Mouse (Mus musculus) CH12.LX (cell line): ENCODE results near the gene Dpm2. TPM values are rescaled to one million over a fixed set of nuclear protein-coding genes. Genes with fewer than 3 reads are reported as not detected.

Experiments used
- DNase-seq: peaks from one replicate; pipeline ENCODE4 v3.0.0-alpha.2; 2013; ENCODE audit errors: extremely low read depth
- H3K27ac ChIP-seq: 2 replicates; pipeline ENCODE4 v1.5.1; 2012; ENCODE audit warnings: low read depth, mild to moderate bottlenecking, control low read depth, moderate library complexity; ENCODE audit not compliant: insufficient read depth
- H3K27me3 ChIP-seq: replicated peaks from 2 replicates; pipeline ENCODE3; 2012; ENCODE audit warnings: inconsistent platforms
- H3K36me3 ChIP-seq, 2 experiments: replicated peaks in 1 of 2; 2 replicates each; pipeline versions ENCODE3 to v1.6.1; 2012; ENCODE audit warnings: inconsistent platforms in 1 of 2, low read length in 1 of 2, mild to moderate bottlenecking in 1 of 2, mixed read lengths in 1 of 2, moderate library complexity in 1 of 2; ENCODE audit not compliant: control insufficient read depth in 1 of 2, insufficient read depth in 1 of 2
- H3K4me1 ChIP-seq, 2 experiments: 2 replicates each; pipeline ENCODE4 v1.6.1; 2012; ENCODE audit warnings: inconsistent platforms in 1 of 2, moderate library complexity in 1 of 2; ENCODE audit not compliant: insufficient read depth in 2 of 2, control insufficient read depth in 1 of 2
- H3K4me2 ChIP-seq: 2 replicates; pipeline ENCODE4 v1.6.1; 2012; ENCODE audit warnings: low read depth, mild to moderate bottlenecking, control low read depth; ENCODE audit not compliant: poor library complexity, insufficient read depth, severe bottlenecking
- H3K4me3 ChIP-seq, 3 experiments: fragments of 150-350 bp in 1 of 3; sonication (generic) in 1 of 3; replicated peaks in 1 of 3; 2 replicates each; pipeline versions ENCODE3 to v1.5.1; 2011 to 2012; ENCODE audit warnings: low read depth in 2 of 3, low read length in 2 of 3, mild to moderate bottlenecking in 2 of 3, moderate library complexity in 2 of 3, control low read depth in 1 of 3, improper control_type of control experiment in 1 of 3, inconsistent platforms in 1 of 3, mixed read lengths in 1 of 3; ENCODE audit not compliant: poor library complexity in 1 of 3
- H3K79me2 ChIP-seq: replicated peaks from 2 replicates; pipeline ENCODE4 v1.6.1; 2012; ENCODE audit warnings: mild to moderate bottlenecking, moderate library complexity; ENCODE audit not compliant: control insufficient read depth, poor library complexity, insufficient read depth, severe bottlenecking; ENCODE audit errors: extremely low read depth
- H3K9ac ChIP-seq: 2 replicates; pipeline ENCODE4 v1.6.1; 2012; ENCODE audit warnings: low read depth, mild to moderate bottlenecking, control low read depth, moderate library complexity; ENCODE audit not compliant: insufficient read depth
- H3K9me3 ChIP-seq: replicated peaks from 2 replicates; pipeline ENCODE3; 2012; ENCODE audit warnings: low read length, inconsistent platforms, mixed read lengths
- BHLHE40 ChIP-seq: IDR thresholded peaks from 2 replicates; pipeline ENCODE4 v1.6.1; 2011; ENCODE audit warnings: mild to moderate bottlenecking, low read depth, low read length, improper control_type of control experiment
- CHD1 ChIP-seq: IDR thresholded peaks from 2 replicates; pipeline ENCODE4 v1.6.1; 2012; ENCODE audit warnings: low read depth, low read length, improper control_type of control experiment, inconsistent platforms
- CHD2 ChIP-seq: IDR thresholded peaks from 2 replicates; pipeline ENCODE4 v1.6.1; 2011; ENCODE audit warnings: low read length, improper control_type of control experiment
- CTCF ChIP-seq, 2 experiments: IDR thresholded peaks in 1 of 2; conservative IDR thresholded peaks in 1 of 2; 2 replicates each; pipeline ENCODE4 v1.5.1; 2011 to 2012; ENCODE audit warnings: low read depth in 2 of 2, low read length in 2 of 2, improper control_type of control experiment in 1 of 2, inconsistent platforms in 1 of 2, mild to moderate bottlenecking in 1 of 2, moderate library complexity in 1 of 2
- E2F4 ChIP-seq: IDR thresholded peaks from 2 replicates; pipeline ENCODE4 v1.6.1; 2011; ENCODE audit warnings: low read depth, low read length, improper control_type of control experiment; ENCODE audit not compliant: insufficient replicate concordance
- JUN ChIP-seq: IDR thresholded peaks from 2 replicates; pipeline ENCODE4 v1.6.1; 2011; ENCODE audit warnings: low read depth, mild to moderate bottlenecking, low read length, improper control_type of control experiment, moderate library complexity; ENCODE audit not compliant: insufficient read depth
- JUND ChIP-seq: conservative IDR thresholded peaks from 2 replicates; pipeline ENCODE4 v1.6.1; 2011; ENCODE audit warnings: low read depth, low read length, improper control_type of control experiment
- KAT2A ChIP-seq: IDR thresholded peaks from 2 replicates; pipeline ENCODE4 v1.6.1; 2012; ENCODE audit warnings: low read length, improper control_type of control experiment, inconsistent platforms; ENCODE audit not compliant: insufficient replicate concordance
- MAFK ChIP-seq: IDR thresholded peaks from 2 replicates; pipeline ENCODE4 v1.6.1; 2011; ENCODE audit warnings: low read length, improper control_type of control experiment; ENCODE audit not compliant: insufficient replicate concordance
- MAX ChIP-seq: IDR thresholded peaks from 2 replicates; pipeline ENCODE4 v1.6.1; 2011; ENCODE audit warnings: low read length, improper control_type of control experiment
- MEF2A ChIP-seq: IDR thresholded peaks from 2 replicates; pipeline ENCODE4 v1.6.1; 2014; ENCODE audit warnings: low read depth, mild to moderate bottlenecking, inconsistent platforms, low read length, improper control_type of control experiment, borderline replicate concordance
- MXI1 ChIP-seq: IDR thresholded peaks from 2 replicates; pipeline ENCODE4 v1.6.1; 2011; ENCODE audit warnings: mild to moderate bottlenecking, low read depth, low read length, improper control_type of control experiment
- MYC ChIP-seq: IDR thresholded peaks from 2 replicates; pipeline ENCODE4 v1.6.1; 2011; ENCODE audit warnings: low read depth, mild to moderate bottlenecking, improper control_type of control experiment, low read length
- NRF1 ChIP-seq: IDR thresholded peaks from 2 replicates; pipeline ENCODE4 v1.6.1; 2014; ENCODE audit warnings: low read depth, mild to moderate bottlenecking, inconsistent platforms, low read length, improper control_type of control experiment, moderate library complexity
- PAX5 ChIP-seq: IDR thresholded peaks from 2 replicates; pipeline ENCODE4 v1.6.1; 2012; ENCODE audit warnings: low read length, inconsistent platforms, mixed read lengths
- POLR2A ChIP-seq: IDR thresholded peaks from 2 replicates; pipeline ENCODE4 v1.6.1; 2011; ENCODE audit warnings: low read depth, mild to moderate bottlenecking, improper control_type of control experiment, low read length
- POLR2AphosphoS2 ChIP-seq: IDR thresholded peaks from 2 replicates; pipeline ENCODE4 v1.6.1; 2011; ENCODE audit warnings: low read depth, low read length, improper control_type of control experiment
- RAD21 ChIP-seq: IDR thresholded peaks from 2 replicates; pipeline ENCODE4 v1.6.1; 2011; ENCODE audit warnings: low read depth, mild to moderate bottlenecking, low read length, improper control_type of control experiment, moderate library complexity
- SMC3 ChIP-seq: IDR thresholded peaks from 2 replicates; pipeline ENCODE4 v1.6.1; 2011; ENCODE audit warnings: low read depth, low read length, improper control_type of control experiment
- TBP ChIP-seq: conservative IDR thresholded peaks from 2 replicates; pipeline ENCODE4 v1.6.1; 2011; ENCODE audit warnings: low read depth, low read length, improper control_type of control experiment
- TCF12 ChIP-seq: IDR thresholded peaks from 2 replicates; pipeline ENCODE4 v1.6.1; 2014; ENCODE audit warnings: low read depth, mild to moderate bottlenecking, inconsistent platforms, low read length, improper control_type of control experiment
- UBTF ChIP-seq: IDR thresholded peaks from 2 replicates; pipeline ENCODE4 v1.6.1; 2012; ENCODE audit warnings: low read depth, mild to moderate bottlenecking, inconsistent platforms, low read length, improper control_type of control experiment, moderate library complexity
- USF1 ChIP-seq: IDR thresholded peaks from 2 replicates; pipeline ENCODE4 v1.6.1; 2014; ENCODE audit warnings: low read depth, mild to moderate bottlenecking, inconsistent platforms, low read length, improper control_type of control experiment
- USF2 ChIP-seq: conservative IDR thresholded peaks from 2 replicates; pipeline ENCODE4 v1.6.1; 2011; ENCODE audit warnings: low read depth, low read length, improper control_type of control experiment
- ZC3H11A ChIP-seq: IDR thresholded peaks from 2 replicates; pipeline ENCODE4 v1.6.1; 2012; ENCODE audit warnings: low read depth, mild to moderate bottlenecking, inconsistent platforms, low read length, improper control_type of control experiment
- ZKSCAN1 ChIP-seq: IDR thresholded peaks from 2 replicates; pipeline ENCODE4 v1.6.1; 2012; ENCODE audit warnings: low read depth, inconsistent platforms, low read length, improper control_type of control experiment, borderline replicate concordance
- ZMIZ1 ChIP-seq: IDR thresholded peaks from 2 replicates; pipeline ENCODE4 v1.6.1; 2012; ENCODE audit warnings: low read depth, mild to moderate bottlenecking, inconsistent platforms, low read length, improper control_type of control experiment
- ZNF384 ChIP-seq: IDR thresholded peaks from 2 replicates; pipeline ENCODE4 v1.6.1; 2012; ENCODE audit warnings: low read depth, low read length, improper control_type of control experiment, inconsistent platforms
- dilution Hi-C: fragments of 300-500 bp; cut with MboI; formaldehyde crosslinking; loops from 2 replicates; pipeline ENCODE4 v1.14.3; 2020; ENCODE audit warnings: low sequenced_read_pairs; ENCODE audit not compliant: extremely low pct_unique_long_range_greater_than_20kb, extremely low pct_ligation_motif_present
- in situ Hi-C: fragments of 300-500 bp; cut with MboI; formaldehyde crosslinking; loops from 3 replicates; pipeline ENCODE4 v1.14.3; 2019; ENCODE audit warnings: low sequenced_read_pairs, low pct_ligation_motif_present, low pct_unique_long_range_greater_than_20kb, mixed read lengths
- polyA plus RNA-seq: library from polyadenylated mRNA; unstranded; fragments of >175 nt; gene quantifications from 2 replicates; pipeline ENCODE4 v1.2.1, GENCODE M21; 2012; ENCODE audit warnings: low read depth; ENCODE audit not compliant: insufficient read length
- total RNA-seq, 2 experiments: library from RNA; depleted of rRNA; stranded (reverse); fragments of 300-350 nt in 1 of 2; fragments of >200 nt in 1 of 2; gene quantifications; 2 replicates each; pipeline ENCODE4 v1.2.3; 2012 to 2014

Gene Dpm2
- total and polyA plus RNA-seq, 3 experiments, result 30.9 to 63.6 (median 33.8) TPM

- no peak overlapping the region for H3K4me2 ChIP-seq
- no peaks in the 10 kb centered on the region for H3K27me3 ChIP-seq
- peaks cover 10 to 61% of the 10 kb centered on the region in 2 experiments for H3K36me3 ChIP-seq
- TF ChIP-seq TCF12 (no peak), MYC (no peak), PAX5 (no peak), E2F4 (no peak), POLR2A (no peak), TBP (no peak), RAD21 (peak; percentile 95), JUN (no peak), ZKSCAN1 (no peak), ZMIZ1 (no peak), JUND (no peak), CHD1 (no peak), MAX (no peak), CTCF (conservative IDR thresholded peaks at IDR 0.05 in 1 of 2, IDR thresholded peaks at IDR 0.05 in 1 of 2; ENCODE audit: low read depth in 2 of 2, low read length in 2 of 2) (peak; percentile 90 to 97), BHLHE40 (no peak), USF1 (no peak), NRF1 (no peak), USF2 (no peak), SMC3 (peak; percentile 91), ZC3H11A (peak; percentile 56; the same call in 1 of the 2 replicates), MAFK (no peak), POLR2AphosphoS2 (no peak), ZNF384 (no peak)
- TF ChIP-seq, all 38 proteins: peak for 4
- dilution Hi-C loops, result no loop called here
- Histone ChIP-seq H3K9me3 (no peaks in the 10 kb centered on the region), H3K4me3 (no peak overlapping the region), H3K9ac (no peak overlapping the region), H3K27ac (no peak overlapping the region), H3K79me2 (peaks cover 9% of the 10 kb centered on the region), H3K4me1 (peaks cover 0 to 6% of the 10 kb centered on the region in 2 experiments; a peak in 2 of 4 replicates)
- DNase-seq, result peak; percentile 61
- in situ Hi-C loops, result loop anchor here (25.0 kb wide), 1 partner anchor 429 kb away; no protein-coding TSS in a partner anchor
Observed at GRCm38 (mm10) chr2:32566536-32567063, 4.1 kb upstream of the Dpm2 start.

GRCm38 (mm10) chr2:32568149-32568548 is 2.5 kb upstream of the Dpm2 start:
- DNase-seq, result no peak
- dilution Hi-C loops, result no loop called here
- no peak overlapping the region for H3K4me3 ChIP-seq
- peaks cover 3 to 20% of the 10 kb centered on the region in 2 experiments for H3K4me1 ChIP-seq
- no peaks in the 10 kb centered on the region for H3K27me3 ChIP-seq
- H3K27ac ChIP-seq, result no peak overlapping the region
- H3K79me2 ChIP-seq, result peaks cover 16% of the 10 kb centered on the region
- no peak overlapping the region for H3K9ac ChIP-seq
- H3K4me2 ChIP-seq, result no peak overlapping the region
- H3K9me3 ChIP-seq, result no peaks in the 10 kb centered on the region
- in situ Hi-C loops, result loop anchor here (25.0 kb wide), 1 partner anchor 431 kb away; no protein-coding TSS in a partner anchor
- peaks cover 16 to 70% of the 10 kb centered on the region in 2 experiments for H3K36me3 ChIP-seq
- TF ChIP-seq CHD1 (no peak), MXI1 (no peak), USF1 (no peak), SMC3 (no peak), TCF12 (no peak), POLR2A (no peak), JUND (no peak), MEF2A (no peak), CHD2 (no peak), NRF1 (no peak), KAT2A (no peak), UBTF (no peak)
